Mouse (Mus musculus) CH12.LX (cell line): ENCODE measurements around the gene Melk. TPM values are rescaled to one million over a fixed set of nuclear protein-coding genes. Genes with fewer than 3 reads are reported as not detected.

ENCODE experiments used
- DNase-seq: peaks from one replicate; pipeline ENCODE4 v3.0.0-alpha.2; 2013; ENCODE audit errors: extremely low read depth
- H3K27ac ChIP-seq: 2 replicates; pipeline ENCODE4 v1.5.1; 2012; ENCODE audit warnings: low read depth, mild to moderate bottlenecking, control low read depth, moderate library complexity; ENCODE audit not compliant: insufficient read depth
- H3K27me3 ChIP-seq: replicated peaks from 2 replicates; pipeline ENCODE3; 2012; ENCODE audit warnings: inconsistent platforms
- H3K36me3 ChIP-seq, 2 experiments: replicated peaks in 1 of 2; 2 replicates each; pipeline versions ENCODE3 to v1.6.1; 2012; ENCODE audit warnings: inconsistent platforms in 1 of 2, low read length in 1 of 2, mild to moderate bottlenecking in 1 of 2, mixed read lengths in 1 of 2, moderate library complexity in 1 of 2; ENCODE audit not compliant: control insufficient read depth in 1 of 2, insufficient read depth in 1 of 2
- H3K4me1 ChIP-seq, 2 experiments: 2 replicates each; pipeline ENCODE4 v1.6.1; 2012; ENCODE audit warnings: inconsistent platforms in 1 of 2, moderate library complexity in 1 of 2; ENCODE audit not compliant: insufficient read depth in 2 of 2, control insufficient read depth in 1 of 2
- H3K4me2 ChIP-seq: 2 replicates; pipeline ENCODE4 v1.6.1; 2012; ENCODE audit warnings: low read depth, mild to moderate bottlenecking, control low read depth; ENCODE audit not compliant: poor library complexity, insufficient read depth, severe bottlenecking
- H3K4me3 ChIP-seq, 3 experiments: fragments of 150-350 bp in 1 of 3; sonication (generic) in 1 of 3; replicated peaks in 1 of 3; 2 replicates each; pipeline versions ENCODE3 to v1.5.1; 2011 to 2012; ENCODE audit warnings: low read depth in 2 of 3, low read length in 2 of 3, mild to moderate bottlenecking in 2 of 3, moderate library complexity in 2 of 3, control low read depth in 1 of 3, improper control_type of control experiment in 1 of 3, inconsistent platforms in 1 of 3, mixed read lengths in 1 of 3; ENCODE audit not compliant: poor library complexity in 1 of 3
- H3K79me2 ChIP-seq: replicated peaks from 2 replicates; pipeline ENCODE4 v1.6.1; 2012; ENCODE audit warnings: mild to moderate bottlenecking, moderate library complexity; ENCODE audit not compliant: control insufficient read depth, poor library complexity, insufficient read depth, severe bottlenecking; ENCODE audit errors: extremely low read depth
- H3K9ac ChIP-seq: 2 replicates; pipeline ENCODE4 v1.6.1; 2012; ENCODE audit warnings: low read depth, mild to moderate bottlenecking, control low read depth, moderate library complexity; ENCODE audit not compliant: insufficient read depth
- H3K9me3 ChIP-seq: replicated peaks from 2 replicates; pipeline ENCODE3; 2012; ENCODE audit warnings: low read length, inconsistent platforms, mixed read lengths
- BHLHE40 ChIP-seq: IDR thresholded peaks from 2 replicates; pipeline ENCODE4 v1.6.1; 2011; ENCODE audit warnings: mild to moderate bottlenecking, low read depth, low read length, improper control_type of control experiment
- CHD2 ChIP-seq: IDR thresholded peaks from 2 replicates; pipeline ENCODE4 v1.6.1; 2011; ENCODE audit warnings: low read length, improper control_type of control experiment
- ELF1 ChIP-seq: IDR thresholded peaks from 2 replicates; pipeline ENCODE4 v1.6.1; 2014; ENCODE audit warnings: low read depth, mild to moderate bottlenecking, inconsistent platforms, low read length, improper control_type of control experiment
- ETS1 ChIP-seq: conservative IDR thresholded peaks from 2 replicates; pipeline ENCODE4 v1.6.1; 2012; ENCODE audit warnings: low read depth, mild to moderate bottlenecking, inconsistent platforms, low read length, improper control_type of control experiment, moderate library complexity
- JUN ChIP-seq: IDR thresholded peaks from 2 replicates; pipeline ENCODE4 v1.6.1; 2011; ENCODE audit warnings: low read depth, mild to moderate bottlenecking, low read length, improper control_type of control experiment, moderate library complexity; ENCODE audit not compliant: insufficient read depth
- MAX ChIP-seq: IDR thresholded peaks from 2 replicates; pipeline ENCODE4 v1.6.1; 2011; ENCODE audit warnings: low read length, improper control_type of control experiment
- MAZ ChIP-seq: IDR thresholded peaks from 2 replicates; pipeline ENCODE4 v1.6.1; 2012; ENCODE audit warnings: low read depth, mild to moderate bottlenecking, inconsistent platforms, low read length, improper control_type of control experiment, moderate library complexity
- MYC ChIP-seq: IDR thresholded peaks from 2 replicates; pipeline ENCODE4 v1.6.1; 2011; ENCODE audit warnings: low read depth, mild to moderate bottlenecking, improper control_type of control experiment, low read length
- NELFE ChIP-seq: IDR thresholded peaks from 2 replicates; pipeline ENCODE4 v1.6.1; 2011; ENCODE audit warnings: low read depth, low read length, improper control_type of control experiment
- NRF1 ChIP-seq: IDR thresholded peaks from 2 replicates; pipeline ENCODE4 v1.6.1; 2014; ENCODE audit warnings: low read depth, mild to moderate bottlenecking, inconsistent platforms, low read length, improper control_type of control experiment, moderate library complexity
- PAX5 ChIP-seq: IDR thresholded peaks from 2 replicates; pipeline ENCODE4 v1.6.1; 2012; ENCODE audit warnings: low read length, inconsistent platforms, mixed read lengths
- POLR2A ChIP-seq: IDR thresholded peaks from 2 replicates; pipeline ENCODE4 v1.6.1; 2011; ENCODE audit warnings: low read depth, mild to moderate bottlenecking, improper control_type of control experiment, low read length
- SIN3A ChIP-seq: IDR thresholded peaks from 2 replicates; pipeline ENCODE4 v1.6.1; 2012; ENCODE audit warnings: low read length, improper control_type of control experiment, inconsistent platforms
- USF1 ChIP-seq: IDR thresholded peaks from 2 replicates; pipeline ENCODE4 v1.6.1; 2014; ENCODE audit warnings: low read depth, mild to moderate bottlenecking, inconsistent platforms, low read length, improper control_type of control experiment
- USF2 ChIP-seq: conservative IDR thresholded peaks from 2 replicates; pipeline ENCODE4 v1.6.1; 2011; ENCODE audit warnings: low read depth, low read length, improper control_type of control experiment
- ZC3H11A ChIP-seq: IDR thresholded peaks from 2 replicates; pipeline ENCODE4 v1.6.1; 2012; ENCODE audit warnings: low read depth, mild to moderate bottlenecking, inconsistent platforms, low read length, improper control_type of control experiment
- dilution Hi-C: fragments of 300-500 bp; cut with MboI; formaldehyde crosslinking; loops from 2 replicates; pipeline ENCODE4 v1.14.3; 2020; ENCODE audit warnings: low sequenced_read_pairs; ENCODE audit not compliant: extremely low pct_unique_long_range_greater_than_20kb, extremely low pct_ligation_motif_present
- in situ Hi-C: fragments of 300-500 bp; cut with MboI; formaldehyde crosslinking; loops from 3 replicates; pipeline ENCODE4 v1.14.3; 2019; ENCODE audit warnings: low sequenced_read_pairs, low pct_ligation_motif_present, low pct_unique_long_range_greater_than_20kb, mixed read lengths
- polyA plus RNA-seq: library from polyadenylated mRNA; unstranded; fragments of >175 nt; gene quantifications from 2 replicates; pipeline ENCODE4 v1.2.1, GENCODE M21; 2012; ENCODE audit warnings: low read depth; ENCODE audit not compliant: insufficient read length
- total RNA-seq, 2 experiments: library from RNA; depleted of rRNA; stranded (reverse); fragments of 300-350 nt in 1 of 2; fragments of >200 nt in 1 of 2; gene quantifications; 2 replicates each; pipeline ENCODE4 v1.2.3; 2012 to 2014

Melk gene
- total and polyA plus RNA-seq, 3 experiments, result 25.0 to 47.4 (median 44.9) TPM

GRCm38 (mm10) chr4:44300781-44301750, at the start of gene Melk (continued):
- no peak for TF ChIP-seq ETS1
- peak; percentile 47; the same call in 1 of the 2 replicates for TF ChIP-seq CHD2

DNA sequence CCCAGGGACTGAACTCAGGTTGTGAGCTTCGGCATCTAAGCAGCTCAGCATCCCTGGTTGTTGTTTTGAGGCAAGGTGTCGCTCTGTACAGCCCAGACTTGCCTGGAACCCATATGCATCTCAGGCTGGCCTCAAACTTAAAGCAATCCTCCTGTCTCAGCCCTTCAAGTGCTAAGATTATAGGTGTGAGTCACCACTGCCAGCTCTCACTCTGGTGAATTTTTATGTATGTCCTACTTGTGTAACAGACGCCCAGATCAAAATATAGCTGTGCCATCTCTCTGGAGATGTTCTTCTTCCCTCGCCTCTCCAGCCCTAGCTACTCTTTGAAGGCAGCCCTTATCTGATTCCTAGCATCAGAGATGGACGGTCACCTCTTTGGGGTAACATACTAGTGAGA, 49.2 kb upstream of the Melk start:
- no peak overlapping the region for H3K27ac ChIP-seq
- no peak overlapping the region for H3K4me3 ChIP-seq
- H3K79me2 ChIP-seq, result no peaks in the 10 kb centered on the region
- H3K36me3 ChIP-seq, result no peaks in the 10 kb centered on the region
- no peak for DNase-seq
- in situ Hi-C loops, result no loop called here
- H3K27me3 ChIP-seq, result peaks cover 2% of the 10 kb centered on the region
- H3K4me2 ChIP-seq, result no peak overlapping the region
- dilution Hi-C loops, result no loop called here
- TF ChIP-seq MAZ (no peak), ELF1 (no peak), MAX (no peak), POLR2A (no peak), USF2 (no peak), BHLHE40 (no peak), PAX5 (no peak), USF1 (no peak), JUN (no peak), SIN3A (no peak), NRF1 (no peak)
- TF ChIP-seq, all 38 proteins: peak for 0
- H3K9ac ChIP-seq, result no peak overlapping the region
- H3K4me1 ChIP-seq, result peaks cover 7 to 14% of the 10 kb centered on the region in 2 experiments; a peak in 3 of 4 replicates
- H3K9me3 ChIP-seq, result no peaks in the 10 kb centered on the region

DNA sequence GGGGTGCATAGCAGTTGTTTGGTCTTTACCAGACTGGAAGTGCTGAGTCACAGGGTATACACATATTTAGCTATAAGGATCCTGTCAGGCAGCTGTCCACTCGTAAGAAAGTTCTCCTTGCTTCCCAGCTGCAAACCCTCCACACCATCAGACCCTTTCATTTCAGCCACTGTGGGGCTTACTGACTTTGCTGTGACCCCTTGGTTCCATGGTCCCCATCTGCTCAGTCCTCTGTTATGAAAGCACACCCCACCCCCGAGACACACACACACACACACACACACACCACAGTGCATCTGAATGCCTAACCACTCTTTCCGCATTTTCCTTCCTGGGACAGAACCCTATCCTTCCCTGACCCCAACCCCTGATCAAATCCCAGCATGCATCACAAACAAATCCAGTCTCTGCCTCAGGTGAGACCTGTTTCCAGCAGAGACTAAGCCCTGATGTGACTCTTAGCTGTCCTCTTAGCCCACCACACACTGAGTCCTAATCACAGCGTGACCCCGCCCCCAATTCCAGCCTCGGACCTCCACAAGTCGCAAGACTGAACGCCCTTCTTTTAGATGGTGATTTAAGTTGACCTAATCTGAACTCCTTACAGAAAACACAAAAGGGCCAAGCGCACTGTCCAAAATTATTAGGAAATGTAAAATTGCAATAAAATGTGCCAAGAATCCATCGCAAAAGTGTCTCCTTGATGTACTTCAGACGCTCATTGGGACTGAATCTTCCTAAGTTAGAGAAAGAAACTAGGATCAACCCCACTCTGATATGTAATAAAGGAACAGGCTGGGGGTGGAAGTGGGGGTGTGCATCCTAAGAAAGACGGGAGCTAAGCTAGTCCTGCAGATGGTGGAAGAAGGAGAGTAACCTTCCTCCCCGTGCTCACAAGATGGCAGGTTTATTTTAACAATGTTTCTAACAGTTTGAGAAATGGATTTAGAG, 48.4 kb upstream of the Melk start:
- dilution Hi-C loops, result no loop called here
- H3K4me3 ChIP-seq, result no peak overlapping the region
- H3K9me3 ChIP-seq, result no peaks in the 10 kb centered on the region
- DNase-seq, result no peak
- no peak overlapping the region for H3K4me2 ChIP-seq
- peaks cover 4% of the 10 kb centered on the region for H3K27me3 ChIP-seq
- H3K79me2 ChIP-seq, result no peaks in the 10 kb centered on the region
- TF ChIP-seq BHLHE40, result no peak
- no peak for TF ChIP-seq NELFE
- TF ChIP-seq MYC, result no peak
- no peak for TF ChIP-seq ZC3H11A
- TF ChIP-seq, all 38 proteins: peak for 0
- in situ Hi-C loops, result no loop called here
- peaks cover 7 to 14% of the 10 kb centered on the region in 2 experiments; a peak in 3 of 4 replicates for H3K4me1 ChIP-seq
- H3K27ac ChIP-seq, result no peak overlapping the region
- no peaks in the 10 kb centered on the region for H3K36me3 ChIP-seq
- no peak overlapping the region for H3K9ac ChIP-seq
